Mouse (Mus musculus): ENCODE results near the gene Defa34. TPM values are rescaled to one million over a fixed set of nuclear protein-coding genes. Genes with fewer than 3 reads are reported as not detected.

The Defa34 gene
- polyA plus RNA-seq (2017; shearing (Covaris generic)): not detected

GRCm38 (mm10) chr8:21665497-21665896 is at the start of gene Defa34:
TSS of gene Defa34 (plus strand) at chr8:21665797.

GRCm38 (mm10) chr8:21617883-21618282 is 47.7 kb upstream of the Defa34 start, which contains the start of gene Defa26:
TSS of gene Defa26 (plus strand) at chr8:21618183.

GRCm38 (mm10) chr8:21655480-21655879 is 10.1 kb upstream of the Defa34 start, which contains the start of gene Defa17:
TSS of gene Defa17 (plus strand) at chr8:21655780.

GRCm38 (mm10) chr8:21703545-21703944 is 37.9 kb downstream of the Defa34 start, which contains the start of gene AY761184:
TSS of gene AY761184 (minus strand) at chr8:21703645.

Other genes with a start within 250 kb of the Defa34 start
- not detected for gene Defa36, start 238.4 kb upstream of the Defa34 start, polyA plus RNA-seq (2017; shearing (Covaris generic))
- not detected for gene Gm7849, start 209.2 kb upstream of the Defa34 start, polyA plus RNA-seq (2017; shearing (Covaris generic))
- gene Defa20, start 156.5 kb upstream of the Defa34 start, polyA plus RNA-seq (2017; shearing (Covaris generic)): not detected
- gene Defa32, start 136.8 kb upstream of the Defa34 start, polyA plus RNA-seq (2017; shearing (Covaris generic)): not detected
- gene Defa37, start 100.4 kb upstream of the Defa34 start, polyA plus RNA-seq (2017; shearing (Covaris generic)): not detected
- gene Defa28, start 82.8 kb upstream of the Defa34 start, polyA plus RNA-seq (2017; shearing (Covaris generic)): not detected
- gene Gm7861, start 71.3 kb upstream of the Defa34 start, polyA plus RNA-seq (2017; shearing (Covaris generic)): not detected
- gene Defa26, start 47.6 kb upstream of the Defa34 start, polyA plus RNA-seq (2017; shearing (Covaris generic)): not detected
- gene Defa17, start 10.0 kb upstream of the Defa34 start, polyA plus RNA-seq (2017; shearing (Covaris generic)): not detected
- not detected for gene AY761184, start 37.8 kb downstream of the Defa34 start, polyA plus RNA-seq (2017; shearing (Covaris generic))
- gene Defa24, start 68.7 kb downstream of the Defa34 start, polyA plus RNA-seq (2017; shearing (Covaris generic)): not detected
- not detected for gene Defb50, start 157.7 kb downstream of the Defa34 start, polyA plus RNA-seq (2017; shearing (Covaris generic))
- under 1 TPM in 1 of 2 experiments, not detected in 1; 0.59 TPM for gene Defb2, start 174.1 kb downstream of the Defa34 start, polyA plus RNA-seq (2017; shearing (Covaris generic))
- not detected for gene Defb10, start 193.1 kb downstream of the Defa34 start, polyA plus RNA-seq (2017; shearing (Covaris generic))
- not detected for gene Defb9, start 219.6 kb downstream of the Defa34 start, polyA plus RNA-seq (2017; shearing (Covaris generic))
- gene Defb11, start 240.6 kb downstream of the Defa34 start, polyA plus RNA-seq (2017; shearing (Covaris generic)): not detected